Mouse (Mus musculus) brown adipose tissue, adult 24 weeks (tissue): ENCODE measurements around the gene Exph5. TPM values are rescaled to one million over a fixed set of nuclear protein-coding genes. Genes with fewer than 3 reads are reported as not detected.
A peak's percentile ranks its signal among the peaks of the same experiment; 100 is the strongest.

Experiments
- H3K27ac ChIP-seq: fragments of 200-500 bp; replicated peaks from 2 replicates; pipeline ENCODE4 v1.5.1; 2012; ENCODE audit warnings: low read depth, mild to moderate bottlenecking, low read length
- H3K4me1 ChIP-seq: fragments of 200-500 bp; 2 replicates; pipeline ENCODE4 v1.6.1; 2012; ENCODE audit warnings: low read length, mixed read lengths; ENCODE audit not compliant: control insufficient read depth, insufficient read depth, insufficient read length
- H3K4me3 ChIP-seq: fragments of 200-500 bp; 2 replicates; pipeline ENCODE4 v1.5.1; 2012; ENCODE audit warnings: low read depth, mild to moderate bottlenecking, low read length, moderate library complexity; ENCODE audit not compliant: insufficient read depth
- polyA plus RNA-seq: library from polyadenylated mRNA; stranded (reverse); fragments of >200 nt; gene quantifications from 2 replicates; pipeline ENCODE4 v1.2.4, GENCODE M21; 2012; ENCODE audit not compliant: missing spikeins, insufficient read depth, insufficient read length

The Exph5 gene
- polyA plus RNA-seq, 1 experiment = not detected

- H3K27ac ChIP-seq = no peak overlapping the region
- no peaks in the 10 kb centered on the region for H3K4me1 ChIP-seq
- H3K4me3 ChIP-seq = no peak overlapping the region
These were observed 32.0 kb downstream of the Exph5 start for GRCm38 (mm10) chr9:53333436-53333835.

DNA sequence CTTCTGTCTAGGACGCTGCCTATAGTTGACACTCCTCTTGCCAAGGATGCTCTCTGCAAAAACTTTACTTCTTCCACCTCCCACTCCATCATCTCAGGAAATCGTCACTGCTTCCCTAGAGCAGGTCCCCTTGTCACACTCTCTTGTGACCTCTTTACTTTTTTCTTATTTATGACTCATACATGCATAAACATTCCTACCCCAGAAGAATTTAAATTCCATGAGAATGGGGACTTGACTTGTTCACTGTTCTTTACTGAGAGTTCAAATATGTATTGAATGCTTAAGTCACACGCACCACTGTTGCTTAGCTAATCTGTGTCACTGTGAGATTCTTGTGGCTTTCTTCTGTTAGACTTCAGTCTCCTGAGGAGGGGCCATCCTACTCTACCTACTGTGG lies 33.7 kb downstream of the Exph5 start:
- no peak overlapping the region for H3K27ac ChIP-seq
- no peaks in the 10 kb centered on the region for H3K4me1 ChIP-seq
- no peak overlapping the region for H3K4me3 ChIP-seq

GRCm38 (mm10) chr9:53339603-53340002 lies 38.1 kb downstream of the Exph5 start:
- no peak overlapping the region for H3K4me3 ChIP-seq
- peaks cover 3% of the 10 kb centered on the region; the same call in 1 of the 2 replicates for H3K4me1 ChIP-seq
- no peak overlapping the region for H3K27ac ChIP-seq

- Histone ChIP-seq H3K4me1 (peaks cover 3% of the 10 kb centered on the region; the same call in 1 of the 2 replicates), H3K27ac (no peak overlapping the region), H3K4me3 (peak overlapping the region; percentile 56; the same call in 1 of the 2 replicates)
These were observed 39.0 kb downstream of the Exph5 start for GRCm38 (mm10) chr9:53340328-53340916.

GRCm38 (mm10) chr9:53340969-53341368 lies 39.5 kb downstream of the Exph5 start:
- Histone ChIP-seq H3K27ac (no peak overlapping the region), H3K4me3 (peak overlapping the region; percentile 56), H3K4me1 (peaks cover 3% of the 10 kb centered on the region; the same call in 1 of the 2 replicates)

GRCm38 (mm10) chr9:53341981-53342380 lies 40.5 kb downstream of the Exph5 start:
- Histone ChIP-seq H3K27ac (no peak overlapping the region), H3K4me3 (no peak overlapping the region)

GRCm38 (mm10) chr9:53344646-53345432 lies 43.4 kb downstream of the Exph5 start:
- Histone ChIP-seq H3K4me3 (no peak overlapping the region), H3K27ac (no peak overlapping the region), H3K4me1 (peaks cover 3% of the 10 kb centered on the region; the same call in 1 of the 2 replicates)

More at GRCm38 (mm10) chr9:53341981-53342380, 40.5 kb downstream of the Exph5 start:
- peaks cover 3% of the 10 kb centered on the region; the same call in 1 of the 2 replicates for H3K4me1 ChIP-seq

- Histone ChIP-seq H3K27ac (no peak overlapping the region), H3K4me3 (no peak overlapping the region), H3K4me1 (peaks cover 3% of the 10 kb centered on the region; the same call in 1 of the 2 replicates)
These were observed 44.3 kb downstream of the Exph5 start for GRCm38 (mm10) chr9:53345728-53346127.

GRCm38 (mm10) chr9:53346402-53346801 lies 44.9 kb downstream of the Exph5 start:
- no peak overlapping the region for H3K4me3 ChIP-seq
- no peak overlapping the region for H3K27ac ChIP-seq
- no peaks in the 10 kb centered on the region for H3K4me1 ChIP-seq

DNA sequence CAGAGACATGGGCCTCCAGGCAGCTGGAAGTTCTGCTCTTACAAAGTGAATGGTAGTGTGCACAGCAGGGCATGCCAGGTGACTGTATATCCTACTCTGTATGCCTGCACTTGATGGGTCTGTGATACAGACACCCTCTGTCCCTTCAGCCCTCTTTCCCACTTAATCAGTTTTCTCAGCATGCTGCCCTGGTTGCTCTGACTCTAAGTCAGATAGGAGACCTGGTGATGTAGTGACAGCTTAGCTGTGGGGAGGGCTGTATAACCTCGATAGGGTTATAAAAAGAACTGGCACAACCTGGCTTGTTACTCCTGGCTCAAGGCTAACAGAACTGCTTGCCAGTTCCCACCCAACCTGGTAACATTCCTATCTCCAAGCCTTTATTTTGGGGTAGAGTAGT lies 47.7 kb downstream of the Exph5 start:
- no peak overlapping the region for H3K4me3 ChIP-seq
- H3K27ac ChIP-seq = no peak overlapping the region
- H3K4me1 ChIP-seq = no peaks in the 10 kb centered on the region

DNA sequence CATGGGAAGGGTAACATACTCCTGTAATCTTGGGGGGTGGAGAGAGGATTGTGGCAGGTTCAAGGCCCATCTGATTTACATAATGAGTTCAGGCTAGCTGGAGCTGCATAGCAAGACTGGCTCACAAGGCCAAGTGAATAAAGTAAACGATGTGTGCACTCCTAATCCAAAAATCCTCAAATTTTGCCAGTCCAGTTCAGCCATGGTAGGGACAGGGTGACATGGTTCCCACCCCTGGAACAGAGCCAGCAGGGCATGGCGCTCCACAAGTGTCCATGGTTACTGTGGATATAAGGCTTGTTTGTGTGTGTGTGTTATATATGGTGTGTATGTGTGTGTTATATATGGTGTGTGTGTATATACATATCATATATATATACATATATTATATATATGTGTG lies 48.9 kb downstream of the Exph5 start:
- Histone ChIP-seq H3K4me3 (no peak overlapping the region), H3K27ac (no peak overlapping the region), H3K4me1 (no peaks in the 10 kb centered on the region)

- no peak overlapping the region for H3K4me3 ChIP-seq
- H3K27ac ChIP-seq = no peak overlapping the region
- no peaks in the 10 kb centered on the region for H3K4me1 ChIP-seq
These were observed 50.4 kb downstream of the Exph5 start for GRCm38 (mm10) chr9:53351899-53352298.

DNA sequence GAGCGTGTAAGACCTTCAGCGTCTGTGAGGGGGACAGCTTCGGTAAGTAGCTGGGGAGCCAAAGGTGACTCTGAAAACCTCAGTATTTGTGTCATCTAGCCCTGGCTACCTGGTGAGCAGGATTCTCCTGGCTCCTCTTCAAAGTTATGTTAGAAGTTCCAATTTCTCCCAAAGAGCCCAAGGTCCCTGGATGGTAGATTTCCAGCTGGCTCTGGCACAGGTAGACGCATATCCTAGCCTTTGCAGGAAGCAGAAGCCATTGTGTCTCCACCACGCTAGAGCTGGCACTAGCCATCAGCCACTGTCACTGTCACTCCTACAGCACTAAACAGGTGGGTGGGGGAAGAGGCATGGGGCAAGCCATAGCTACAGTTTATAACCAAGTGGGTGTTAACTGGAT lies 51.7 kb downstream of the Exph5 start:
- Histone ChIP-seq H3K4me3 (no peak overlapping the region), H3K27ac (no peak overlapping the region), H3K4me1 (no peaks in the 10 kb centered on the region)

- H3K4me3 ChIP-seq = 0 out of 2 replicates have a peak overlapping the region, but pooled peaks have one; percentile 5
- H3K27ac ChIP-seq = no peak overlapping the region
- no peaks in the 10 kb centered on the region for H3K4me1 ChIP-seq
These were observed 55.0 kb downstream of the Exph5 start for GRCm38 (mm10) chr9:53356219-53357155.

DNA sequence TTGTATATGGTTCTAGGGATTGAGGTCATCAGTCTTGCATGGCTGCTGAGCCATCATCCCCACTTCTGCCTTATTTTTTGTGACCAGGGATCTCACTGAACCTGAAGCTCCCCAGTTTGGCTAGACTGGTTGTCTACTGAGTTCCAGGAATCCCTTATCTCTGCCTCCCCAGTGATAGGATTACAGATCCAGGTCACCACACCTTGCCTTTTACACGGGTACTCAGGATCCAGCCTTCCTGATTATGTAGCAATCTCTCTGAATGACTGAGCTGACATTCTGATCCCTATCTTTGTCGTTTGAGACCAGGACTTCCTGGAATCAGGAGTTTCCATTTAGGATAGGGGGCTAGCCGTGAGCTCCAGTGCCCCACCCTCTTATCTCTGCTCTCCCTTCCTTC lies 69.9 kb downstream of the Exph5 start:
- H3K27ac ChIP-seq = no peak overlapping the region
- no peaks in the 10 kb centered on the region for H3K4me1 ChIP-seq
- H3K4me3 ChIP-seq = no peak overlapping the region
